Mouse (Mus musculus) fat pad, adult 2 months (tissue): Measurements from ENCODE around the gene Abcd1.

Experiments used
- DNase-seq: peaks from one replicate; pipeline ENCODE4 v3.0.0-alpha.2; 2011; ENCODE audit warnings: low read depth, low spot score; ENCODE audit errors: extremely low read depth

The Abcd1 gene

DNA sequence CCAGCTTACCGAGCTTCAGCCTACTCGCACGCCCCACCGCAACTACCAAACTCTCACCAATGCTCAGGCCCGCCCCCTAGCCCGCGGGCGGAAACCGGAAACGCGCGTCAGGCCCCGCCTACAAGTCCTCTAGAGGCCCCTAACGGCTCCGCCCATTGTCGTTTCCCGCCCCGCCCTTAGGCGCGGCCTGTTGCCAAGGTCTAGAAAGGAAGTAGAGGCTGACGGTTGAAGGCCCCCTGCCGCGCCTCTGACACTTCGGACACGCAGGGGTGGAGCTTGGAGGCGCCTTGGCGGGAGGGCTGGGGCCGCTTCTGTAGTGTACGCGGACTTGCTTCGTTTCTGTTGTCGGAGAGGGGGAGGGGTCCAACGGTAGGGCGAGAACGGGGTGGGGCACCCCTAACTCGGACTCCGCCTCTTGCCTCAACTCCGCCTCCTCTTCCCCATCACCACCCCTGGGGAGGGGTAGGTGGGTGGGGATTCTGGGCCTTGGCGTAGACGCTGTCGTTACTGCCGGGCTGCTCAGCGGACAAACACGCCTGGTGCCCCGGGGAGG is at the start of gene Abcd1, which contains the start of gene Bcap31:
Gene Abcd1, plus strand, starts transcription at position 489 of the 553 bp plus-strand sequence.
Gene Bcap31, minus strand, starts transcription at position 67 of the 553 bp plus-strand sequence.
- DNase-seq = no peak

DNA sequence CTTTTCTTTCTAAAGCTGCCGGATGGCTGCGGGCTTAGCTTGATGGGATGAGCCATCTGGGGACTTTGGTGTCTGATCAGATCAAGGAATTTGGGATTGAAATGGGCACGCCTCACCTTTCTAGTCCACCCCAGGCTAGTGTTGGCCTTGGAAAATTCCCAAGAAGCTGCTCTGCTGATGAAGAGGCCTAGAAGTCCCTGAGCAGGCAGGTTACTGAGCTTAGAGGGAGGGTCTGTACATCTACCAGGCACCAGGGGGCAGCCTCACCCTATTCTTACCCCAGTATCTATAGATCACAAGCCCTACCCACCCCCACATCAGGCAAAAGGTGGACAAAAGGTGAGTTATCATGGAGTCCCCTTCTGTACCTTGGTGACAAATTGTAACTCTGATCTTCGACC is 44.4 kb upstream of the Abcd1 start:
- DNase-seq = no peak

DNA sequence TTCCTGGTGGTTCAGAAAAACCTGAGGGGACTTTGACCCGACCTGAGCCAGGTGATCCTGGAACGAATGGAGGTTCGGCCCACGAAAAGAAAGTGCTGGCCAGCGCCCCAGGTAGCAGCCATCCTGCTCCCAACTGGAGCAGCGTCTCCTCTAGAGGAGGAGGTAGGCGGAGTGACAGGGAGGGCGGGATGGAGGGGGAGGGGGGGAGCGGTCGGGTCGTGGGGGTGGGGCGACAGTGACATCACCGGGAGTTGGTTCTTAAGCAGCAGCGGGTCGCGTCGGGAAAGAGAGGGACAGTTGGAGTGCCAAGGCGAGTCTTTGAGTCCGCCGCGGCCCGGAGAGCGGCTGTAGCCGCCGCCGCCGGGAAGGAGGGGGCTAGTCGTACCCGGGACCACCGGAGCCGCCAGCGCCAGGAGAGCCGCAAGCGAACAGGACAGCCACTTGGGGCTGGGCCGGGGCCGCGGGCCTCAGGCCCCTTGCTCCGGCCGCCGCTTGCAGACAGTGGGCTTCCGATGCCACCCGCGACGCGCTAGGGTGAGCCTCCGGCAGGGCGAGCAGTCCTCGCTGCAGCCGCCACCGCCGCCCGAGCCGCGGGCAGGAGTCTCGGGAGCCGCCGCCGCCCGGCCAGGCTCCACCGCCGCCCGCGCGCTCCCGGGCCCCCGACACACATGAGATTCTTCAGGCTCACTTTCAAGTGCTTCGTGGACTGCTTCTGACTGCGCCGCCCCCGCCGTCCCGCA is 43.3 kb upstream of the Abcd1 start, which contains the start of gene Slc6a8:
Gene Slc6a8, plus strand, starts transcription at position 272 of the 740 bp plus-strand sequence.
- DNase-seq = no peak

DNA sequence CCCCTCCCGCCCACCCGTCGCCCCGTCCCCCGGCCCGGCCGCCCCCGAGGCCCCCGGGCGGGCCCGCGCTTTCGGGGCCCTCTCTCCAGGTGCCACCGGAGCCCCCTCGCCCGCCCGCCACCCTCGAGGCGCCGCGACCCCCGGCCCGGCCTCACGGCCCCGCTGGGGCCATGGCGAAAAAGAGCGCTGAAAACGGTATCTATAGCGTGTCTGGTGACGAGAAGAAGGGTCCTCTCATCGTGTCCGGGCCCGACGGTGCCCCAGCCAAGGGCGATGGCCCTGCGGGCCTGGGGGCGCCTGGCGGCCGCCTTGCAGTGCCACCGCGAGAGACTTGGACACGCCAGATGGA is 42.8 kb upstream of the Abcd1 start:
- no peak for DNase-seq

DNA sequence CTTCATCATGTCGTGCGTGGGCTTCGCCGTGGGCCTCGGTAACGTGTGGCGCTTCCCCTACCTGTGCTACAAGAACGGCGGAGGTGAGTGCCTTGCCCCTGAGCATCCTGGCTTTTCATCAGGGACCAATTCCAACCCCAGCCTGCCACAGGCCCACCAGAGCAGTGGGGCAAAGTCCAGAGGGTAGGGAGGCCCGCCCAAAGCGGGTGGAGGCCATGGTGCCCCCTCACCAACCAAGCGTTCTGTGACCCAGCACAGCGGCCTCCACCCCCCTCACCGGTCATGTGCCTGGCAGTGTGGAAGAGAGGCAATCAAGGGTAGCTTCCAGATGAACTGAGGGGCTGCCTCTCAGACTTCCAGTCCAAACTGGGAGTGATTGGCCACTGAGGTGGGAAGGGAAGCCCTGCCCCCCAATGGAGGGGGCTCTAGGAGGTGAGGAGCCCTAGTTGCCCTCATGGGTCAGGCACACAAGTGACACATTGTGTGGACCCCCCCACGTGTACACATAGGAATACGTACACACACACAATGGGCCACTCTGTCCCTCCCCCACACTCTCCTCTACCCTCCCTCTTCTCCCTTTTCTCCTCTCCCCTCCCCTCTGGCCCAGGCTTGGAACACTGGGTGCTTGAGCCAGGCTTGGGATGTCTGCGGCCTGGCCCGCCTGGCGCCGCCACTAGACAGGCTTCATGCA is 42.3 kb upstream of the Abcd1 start:
- no peak for DNase-seq

DNA sequence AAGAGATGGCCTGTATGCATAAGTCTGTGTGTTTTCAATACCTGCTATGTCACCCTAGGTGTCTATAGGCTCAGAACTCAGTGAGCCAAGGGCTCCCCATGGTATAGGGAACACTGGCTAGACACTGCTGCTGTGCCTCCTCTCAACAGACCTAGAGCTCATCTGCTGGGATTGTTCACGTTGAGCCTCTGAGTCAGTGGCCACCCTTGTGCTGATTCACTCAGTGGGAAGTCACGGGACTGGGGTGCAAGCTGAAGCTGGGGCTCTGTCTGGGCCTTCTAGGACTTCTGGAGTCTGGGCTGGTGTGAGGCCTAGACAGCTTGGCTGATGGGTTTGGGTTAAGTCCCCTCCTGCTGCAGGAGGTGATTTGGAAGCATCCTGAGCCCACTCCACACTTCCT is 41.2 kb upstream of the Abcd1 start:
- no peak for DNase-seq

DNA sequence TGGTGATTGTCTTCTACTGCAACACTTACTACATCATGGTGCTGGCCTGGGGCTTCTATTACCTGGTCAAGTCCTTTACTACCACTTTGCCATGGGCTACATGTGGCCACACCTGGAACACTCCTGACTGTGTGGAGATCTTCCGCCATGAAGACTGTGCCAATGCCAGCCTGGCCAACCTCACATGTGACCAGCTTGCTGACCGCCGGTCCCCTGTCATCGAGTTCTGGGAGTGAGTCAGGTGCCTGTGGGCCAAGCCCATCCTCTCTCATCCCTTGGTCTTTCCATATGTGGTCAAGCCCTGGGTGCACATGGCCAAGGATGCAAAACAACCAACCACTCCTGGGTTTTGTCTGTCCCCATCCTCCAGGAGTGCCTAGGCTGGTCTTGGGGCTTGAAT is 39.7 kb upstream of the Abcd1 start:
- DNase-seq = no peak

DNA sequence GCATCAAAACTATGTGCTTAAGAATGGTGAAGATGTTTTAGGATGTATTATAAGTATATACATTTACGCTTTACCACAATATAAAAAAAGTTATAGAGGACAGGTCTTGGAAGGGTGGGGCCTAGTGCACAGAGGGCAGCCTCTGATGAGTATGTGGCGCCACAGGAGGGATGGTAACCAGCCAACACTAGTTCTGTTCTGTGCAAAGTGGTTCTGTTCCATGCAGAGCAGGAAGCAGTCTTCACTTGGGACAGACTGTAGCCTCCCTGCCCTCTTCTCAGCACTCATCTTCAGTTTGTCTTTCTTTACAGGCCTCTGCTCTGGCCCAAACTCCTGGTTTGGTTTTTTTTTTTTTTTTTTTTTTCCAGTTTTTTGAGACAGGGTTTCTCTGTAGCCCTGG is 32.2 kb upstream of the Abcd1 start:
- DNase-seq = no peak

DNA sequence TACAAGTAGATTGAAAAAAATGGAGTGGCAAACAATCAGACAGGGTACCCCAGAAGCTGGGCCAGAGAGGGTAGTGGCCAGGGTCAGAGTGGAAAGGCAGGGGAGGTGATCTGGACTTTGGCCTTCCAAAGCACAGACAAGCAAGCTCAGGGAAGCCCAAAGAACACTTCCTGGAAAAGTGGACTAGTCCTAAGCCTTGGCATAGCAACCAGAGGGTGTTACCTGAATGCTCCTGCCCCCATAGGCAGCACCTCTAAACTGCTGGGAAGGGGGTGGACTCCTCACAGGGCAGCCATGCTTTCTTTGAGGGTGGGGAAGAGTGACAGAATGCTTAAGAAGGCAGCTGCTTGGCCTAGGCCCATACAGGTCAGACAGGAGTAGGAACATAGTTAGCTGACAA is 31.4 kb upstream of the Abcd1 start:
- DNase-seq = no peak

DNA sequence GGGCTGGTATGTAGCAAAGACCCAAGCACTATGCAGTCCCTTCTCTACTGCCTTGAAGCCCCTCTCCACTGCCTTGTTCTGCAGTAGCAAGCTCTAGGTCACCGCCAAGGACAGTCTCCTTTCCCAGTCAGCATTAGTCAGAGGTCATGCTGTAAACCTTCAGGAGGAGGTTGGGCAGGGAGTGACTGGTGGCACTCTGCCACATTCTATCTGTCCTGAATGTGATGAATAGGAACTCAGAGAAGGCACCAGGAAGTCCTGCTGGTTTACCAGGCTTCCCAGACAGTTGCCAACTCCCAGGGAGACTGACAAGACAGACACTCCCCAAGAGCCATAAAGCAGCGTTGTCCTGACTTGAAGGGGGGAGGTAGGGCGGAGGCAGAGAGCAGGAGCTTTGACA is 30.8 kb upstream of the Abcd1 start:
- no peak for DNase-seq

DNA sequence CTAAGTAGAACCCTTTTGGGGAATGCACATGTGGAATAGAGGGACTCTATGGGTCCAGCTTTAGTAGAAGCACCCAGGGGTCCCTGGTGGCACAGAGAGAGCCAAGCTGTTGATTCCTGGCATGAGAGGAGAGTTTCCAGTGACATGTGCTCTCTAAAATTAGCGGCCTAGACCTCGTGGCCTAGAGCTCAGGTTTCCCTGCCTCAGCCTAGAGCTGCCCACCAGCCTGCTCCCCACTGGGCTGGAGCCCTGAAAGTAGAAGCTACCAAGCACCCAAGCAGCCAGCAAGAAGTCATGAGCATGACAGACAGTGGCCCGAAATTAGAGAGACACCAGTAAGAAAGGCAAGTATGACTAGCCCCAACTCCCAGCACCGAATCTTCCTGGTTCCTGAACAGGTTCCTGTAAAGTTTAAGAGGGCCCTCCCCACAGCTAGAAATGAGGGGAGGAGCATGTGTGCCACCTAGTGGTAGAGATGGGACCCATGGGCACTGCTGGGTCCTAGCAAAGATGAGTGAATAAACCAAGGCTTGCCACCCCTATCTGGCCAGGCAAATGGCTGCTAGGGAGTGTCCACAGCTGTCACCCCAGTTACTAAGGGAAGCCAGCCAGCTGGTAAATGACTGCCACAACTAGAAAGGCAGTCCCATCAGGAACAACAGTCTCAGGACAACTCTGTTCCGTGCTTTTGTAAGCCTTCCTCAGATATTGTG is 25.3 kb upstream of the Abcd1 start:
- DNase-seq = no peak

DNA sequence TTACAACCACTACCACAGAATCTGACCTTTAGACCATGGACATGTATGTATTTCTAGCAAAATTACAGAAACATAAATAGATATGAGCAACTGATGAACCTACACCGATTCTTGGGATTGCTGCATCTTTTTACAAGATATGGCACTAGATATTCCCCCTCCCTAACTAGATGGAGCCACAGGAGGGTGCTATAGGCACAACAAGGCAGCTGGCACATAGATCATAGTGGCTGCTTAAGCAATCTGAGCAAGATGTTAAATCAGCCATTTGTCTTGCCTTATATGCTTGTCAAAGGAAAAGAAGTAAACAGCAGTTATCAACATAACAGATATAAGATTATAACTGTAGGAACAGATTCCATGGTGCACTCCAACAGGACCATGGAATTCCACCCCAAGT is 15.9 kb upstream of the Abcd1 start:
- no peak for DNase-seq

DNA sequence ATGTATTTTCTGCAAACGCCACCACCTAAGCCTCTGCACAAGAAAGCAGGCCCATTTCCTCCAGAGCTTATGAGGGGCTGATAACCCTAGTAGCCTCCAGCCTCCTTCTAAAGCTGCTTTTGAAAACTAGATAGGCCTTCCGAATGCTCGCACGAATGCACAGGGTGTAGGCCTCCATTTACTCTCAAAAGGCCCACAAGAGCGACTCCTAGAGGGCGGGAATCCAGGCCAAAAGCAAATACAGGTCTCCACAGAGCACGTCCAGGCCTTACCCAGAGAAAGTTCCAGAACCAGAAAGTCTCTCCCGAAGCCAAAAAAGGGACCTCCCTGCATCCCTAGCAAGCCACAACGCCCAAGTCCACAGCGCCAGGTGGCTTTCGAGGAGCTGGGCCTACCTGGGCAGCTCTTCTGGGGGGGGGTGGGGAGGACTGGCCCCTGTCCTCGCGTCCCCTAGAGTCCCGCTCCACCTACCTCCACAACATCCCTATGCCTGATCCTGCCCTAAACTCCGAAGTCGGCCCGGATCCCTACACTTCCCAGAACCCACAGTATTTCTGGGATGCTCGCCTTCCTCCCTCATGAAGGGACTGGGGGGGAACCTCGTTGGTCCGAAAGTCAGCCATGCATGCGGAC is 805 bp upstream of the Abcd1 start:
- DNase-seq = no peak

DNA sequence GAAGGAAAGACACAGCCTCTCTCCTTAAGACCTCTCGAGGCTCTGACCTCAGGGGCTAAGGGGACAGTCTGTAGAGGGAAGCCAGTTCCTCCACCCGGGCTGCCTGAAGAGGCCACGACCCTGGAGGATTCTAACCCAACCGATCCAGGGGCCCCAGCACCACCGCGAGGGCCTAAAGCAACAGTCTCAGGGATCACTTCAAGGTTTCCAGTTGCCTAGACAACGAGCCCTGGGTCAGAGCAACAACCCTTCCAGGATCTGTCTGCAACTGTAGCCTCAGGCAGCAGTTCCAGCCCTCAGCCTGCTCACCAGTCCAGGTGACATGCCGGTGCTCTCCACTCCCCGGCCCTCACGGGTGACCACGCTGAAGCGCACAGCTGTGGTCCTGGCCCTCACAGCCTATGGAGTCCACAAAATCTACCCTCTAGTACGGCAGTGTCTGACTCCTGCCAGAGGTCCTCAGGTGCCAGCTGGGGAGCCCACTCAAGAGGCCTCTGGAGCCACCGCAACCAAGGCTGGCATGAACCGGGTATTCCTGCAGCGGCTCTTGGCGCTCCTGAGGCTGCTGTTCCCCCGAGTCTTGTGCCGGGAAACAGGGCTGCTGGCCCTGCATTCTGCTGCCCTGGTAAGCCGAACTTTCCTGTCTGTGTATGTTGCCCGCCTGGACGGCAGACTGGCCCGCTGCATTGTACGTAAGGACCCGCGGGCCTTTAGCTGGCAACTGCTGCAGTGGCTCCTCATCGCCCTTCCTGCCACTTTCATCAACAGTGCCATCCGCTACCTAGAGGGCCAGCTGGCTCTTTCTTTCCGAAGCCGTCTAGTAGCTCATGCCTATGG is 530 bp downstream of the Abcd1 start:
- DNase-seq = no peak

DNA sequence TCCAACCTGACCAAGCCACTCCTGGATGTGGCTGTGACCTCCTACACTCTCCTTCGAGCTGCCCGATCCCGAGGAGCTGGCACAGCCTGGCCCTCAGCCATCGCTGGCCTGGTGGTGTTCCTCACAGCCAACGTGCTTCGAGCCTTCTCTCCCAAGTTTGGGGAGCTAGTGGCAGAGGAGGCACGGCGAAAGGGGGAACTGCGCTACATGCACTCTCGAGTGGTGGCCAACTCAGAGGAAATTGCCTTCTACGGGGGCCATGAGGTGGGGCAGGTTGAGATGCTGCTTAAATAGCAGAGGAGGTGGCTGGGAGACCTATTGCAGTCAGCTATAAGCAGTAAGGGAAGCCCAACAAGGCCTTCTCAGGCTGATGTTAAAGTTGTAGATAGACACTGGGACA is 1.3 kb downstream of the Abcd1 start:
- DNase-seq = no peak

DNA sequence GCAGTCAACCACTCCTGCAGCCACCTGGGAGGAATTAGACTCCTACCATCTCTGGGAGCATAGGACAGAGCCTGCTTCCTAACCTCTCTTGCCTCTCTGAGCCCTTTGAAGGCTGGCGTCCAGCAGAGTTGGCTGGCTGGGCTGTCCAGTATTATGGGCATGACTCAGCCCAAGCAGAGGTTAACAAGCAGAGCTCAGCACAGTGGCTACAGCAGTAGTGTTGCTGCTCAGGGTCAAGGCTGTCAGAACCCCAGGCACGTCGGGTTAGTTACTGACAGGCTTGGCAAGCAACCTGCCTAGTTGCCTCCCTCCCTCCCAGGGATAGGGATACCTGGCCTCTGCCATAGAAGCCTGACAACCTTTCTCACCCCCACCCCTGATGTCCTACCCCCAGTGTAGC is 1.9 kb downstream of the Abcd1 start:
- no peak for DNase-seq

DNA sequence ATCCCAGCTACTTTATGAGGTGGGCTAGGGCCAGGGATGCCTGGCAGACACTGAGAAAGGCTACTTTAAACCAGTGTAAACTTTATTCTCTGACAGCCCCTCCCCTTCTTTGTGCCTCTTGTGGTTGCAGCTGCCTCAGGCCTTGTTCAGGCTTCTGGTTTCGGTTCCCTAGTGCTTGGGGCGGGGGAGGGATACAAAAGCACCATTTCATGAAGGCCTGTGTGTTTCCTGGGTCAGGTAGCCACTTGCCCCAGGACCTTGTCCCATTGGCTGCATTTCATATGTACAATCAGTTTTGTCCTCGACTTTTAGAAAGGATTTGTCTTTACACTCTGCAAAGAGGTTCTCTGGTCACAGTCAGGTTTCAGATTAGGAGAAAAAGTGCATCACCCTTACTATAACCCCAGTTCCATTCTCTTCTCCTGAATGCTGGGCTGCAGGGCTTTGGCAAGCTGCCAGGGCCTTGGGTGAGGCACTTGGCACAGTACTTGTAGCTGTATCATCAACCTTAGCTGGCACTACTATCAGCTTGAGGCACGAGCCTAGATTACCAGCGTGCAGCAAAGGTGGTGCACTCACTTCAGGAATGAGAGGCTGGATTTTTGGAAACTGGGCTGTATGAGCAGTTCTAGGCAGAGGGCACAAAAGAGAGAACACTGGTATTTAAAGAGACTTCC is 2.4 kb downstream of the Abcd1 start:
- DNase-seq = no peak

DNA sequence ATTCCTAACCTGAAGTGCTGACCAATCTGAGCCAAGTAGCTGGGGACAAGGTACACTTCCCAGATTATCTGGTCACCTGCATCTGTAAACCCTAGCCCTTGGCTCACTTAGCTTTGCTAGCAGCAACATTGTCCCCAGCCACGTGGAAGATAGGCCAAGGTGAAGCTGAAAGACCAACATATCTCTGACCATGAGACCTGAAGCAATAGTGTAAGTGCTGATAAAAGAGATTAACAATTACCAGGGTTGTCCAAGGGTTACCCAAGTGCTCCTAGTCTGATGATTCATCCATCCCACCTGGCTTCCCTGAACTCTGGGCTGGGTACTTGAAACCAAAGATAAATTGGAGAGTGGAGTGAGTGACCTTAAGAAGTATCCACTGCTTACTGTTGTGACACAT is 14.5 kb downstream of the Abcd1 start:
- no peak for DNase-seq

DNA sequence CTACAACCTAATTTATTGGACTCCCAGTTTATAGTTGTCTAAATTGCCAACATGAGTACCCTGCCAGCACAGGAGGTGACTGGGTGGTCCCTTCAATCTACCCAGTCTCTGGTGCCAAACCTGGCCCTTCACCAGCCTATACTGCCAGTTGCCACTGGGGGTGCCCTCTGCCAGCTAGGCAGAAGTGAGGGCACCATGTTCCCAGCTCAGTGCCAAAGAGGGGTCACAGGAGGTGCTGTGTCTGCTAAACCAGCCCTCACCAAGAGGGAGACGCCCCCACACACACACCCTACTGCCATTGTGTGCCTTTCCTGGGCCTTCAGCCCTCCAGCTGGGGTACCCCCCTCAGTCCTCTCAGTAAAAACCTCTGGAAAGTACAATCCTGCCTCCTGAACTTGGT is 21.8 kb downstream of the Abcd1 start:
- DNase-seq = no peak

DNA sequence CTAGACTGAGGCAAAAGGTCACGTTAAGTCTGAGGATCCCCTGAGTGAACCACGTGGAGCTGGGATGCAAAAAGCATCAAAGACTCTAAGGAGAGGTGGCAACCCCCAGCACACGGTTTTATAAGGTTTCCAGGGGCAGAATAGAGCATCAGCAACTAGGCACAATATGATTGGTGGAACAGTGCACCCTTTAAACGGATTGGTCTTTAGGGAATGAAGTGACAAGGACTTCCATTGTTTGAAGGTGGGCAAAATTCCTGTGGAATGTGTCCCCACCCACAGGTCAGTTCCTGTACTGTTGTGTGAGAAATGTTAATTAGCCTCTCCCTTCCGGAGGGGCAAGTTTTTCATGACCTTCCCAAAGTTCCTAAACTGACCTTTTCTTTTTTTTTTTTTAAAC is 22.8 kb downstream of the Abcd1 start:
- no peak for DNase-seq
